Comparison of ENCODE assay signal across 22 mouse cellular contexts in the genomic region with DNA sequence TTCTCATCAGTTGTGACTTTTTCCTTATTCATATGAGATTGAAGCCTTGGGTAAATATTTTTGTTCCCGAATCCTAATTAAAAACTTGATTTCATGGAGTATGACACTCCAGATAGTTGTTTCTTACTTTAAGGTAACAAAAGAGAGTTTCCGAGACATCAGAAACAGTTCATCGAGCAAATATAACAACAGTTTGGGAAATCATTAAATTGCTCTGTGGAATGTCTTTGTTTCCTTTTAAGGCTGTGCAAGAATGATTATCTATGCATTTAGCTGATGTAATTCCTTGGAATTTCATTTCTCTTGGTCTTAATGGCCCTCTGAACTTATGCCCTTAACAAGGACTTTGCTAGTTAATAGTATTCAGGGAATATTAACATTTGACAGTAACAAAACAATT.
DNase-seq lines count a peak whose midpoint lies in the region; ATAC-seq and TF ChIP-seq lines count a peak whose summit lies in the region.
"Had no signal": no experiment of that assay in that cellular context is flagged by ENCODE, and none has a peak within 500 bp of the region (broad histone marks: within the 10 kb centered on the region; RNA-seq: fewer than 3 reads in every experiment).

No protein-coding gene starts in this region.

- in situ Hi-C loops in Patski (cut with MboI; ENCODE audit: low pct_unique_long_range_greater_than_20kb) = no loop called here

- no peaks in the 10 kb centered on the region for H3K36me3 ChIP-seq in embryonic facial prominence, embryonic 14.5 days (ENCODE audit: control insufficient read depth, insufficient read depth, low read length)
- H3K36me3 ChIP-seq in embryonic facial prominence, embryonic 10.5 days (replicated peaks) = no peaks in the 10 kb centered on the region
- no peaks in the 10 kb centered on the region for H3K36me3 ChIP-seq in forebrain, embryonic 11.5 days (ENCODE audit: control insufficient read depth, insufficient read depth, low read length)
- H3K36me3 ChIP-seq: embryonic facial prominence, embryonic 13.5 days; forebrain, embryonic 12.5 days; G1E had no signal

- H3K27me3 ChIP-seq in embryonic facial prominence, embryonic 14.5 days (replicated peaks; ENCODE audit: control insufficient read depth, insufficient read depth, low read length) = no peaks in the 10 kb centered on the region
- H3K27me3 ChIP-seq in embryonic facial prominence, embryonic 10.5 days (replicated peaks; ENCODE audit: low read depth, poor library complexity, severe bottlenecking) = no peaks in the 10 kb centered on the region
- no peaks in the 10 kb centered on the region for H3K27me3 ChIP-seq in Patski
- no peaks in the 10 kb centered on the region for H3K27me3 ChIP-seq in forebrain, embryonic 11.5 days (ENCODE audit: control insufficient read depth, insufficient read depth, low read length)
- H3K27me3 ChIP-seq: CH12.LX; embryonic facial prominence, embryonic 13.5 days; forebrain, embryonic 12.5 days had no signal

- ATAC-seq in embryonic facial prominence, embryonic 14.5 days (ENCODE audit: low read depth) = no peak
- ATAC-seq in Patski = peak; percentile 36
- ATAC-seq in forebrain, embryonic 11.5 days (replicated peaks; ENCODE audit: low FRiP score) = no peak
- no peak for ATAC-seq in CD4-positive, CD25-positive, alpha-beta regulatory T cell, adult 4 months
- ATAC-seq: activated CD4-positive, CD25-positive, alpha-beta regulatory T cell, adult 4 months; forebrain, embryonic 14.5 days; forebrain, embryonic 16.5 days had no signal

- no peaks in the 10 kb centered on the region for H3K9me3 ChIP-seq in embryonic facial prominence, embryonic 14.5 days (ENCODE audit: control insufficient read depth, low read length)
- no peaks in the 10 kb centered on the region for H3K9me3 ChIP-seq in embryonic facial prominence, embryonic 10.5 days
- H3K9me3 ChIP-seq in forebrain, embryonic 11.5 days (ENCODE audit: control insufficient read depth, low read length) = no peaks in the 10 kb centered on the region
- H3K9me3 ChIP-seq: embryonic facial prominence, embryonic 13.5 days; forebrain, embryonic 12.5 days had no signal

- H3K27ac ChIP-seq in embryonic facial prominence, embryonic 14.5 days (replicated peaks; ENCODE audit: low read depth, low read length) = no peak overlapping the region
- no peak overlapping the region for H3K27ac ChIP-seq in embryonic facial prominence, embryonic 10.5 days (replicated peaks)
- no peak overlapping the region for H3K27ac ChIP-seq in forebrain, embryonic 11.5 days (ENCODE audit: low read depth, low read length)
- H3K27ac ChIP-seq: embryonic facial prominence, embryonic 13.5 days; forebrain, embryonic 12.5 days had no signal

- no peak for TF ChIP-seq CTCF in Patski (IDR thresholded peaks at IDR 0.05)

- no peak overlapping the region for H3K9ac ChIP-seq in embryonic facial prominence, embryonic 14.5 days (ENCODE audit: low read depth, low read length)
- no peak overlapping the region for H3K9ac ChIP-seq in forebrain, embryonic 11.5 days (ENCODE audit: low read length)
- H3K9ac ChIP-seq: embryonic facial prominence, embryonic 13.5 days; forebrain, embryonic 12.5 days had no signal

- CTCF ChIA-PET in Patski (lab: Charles Lee) = interaction anchor here (2.3 kb wide), 1 partner anchor 10 kb away, joined by 6 read pairs; no protein-coding TSS in a partner anchor

- peak; percentile 9 for DNase-seq in embryonic facial prominence, embryonic 14.5 days (ENCODE audit: low spot score)
- DNase-seq in embryonic facial prominence, embryonic 10.5 days (ENCODE audit: low spot score) = no peak
- DNase-seq in Muller cell, postnatal 12 days (ENCODE audit: inconsistent ontology term) = peak; percentile 69
- no peak for DNase-seq in Patski (ENCODE audit: low read depth, low spot score)
- DNase-seq in retina, postnatal 1 day = peak; percentile 51
- no peak for DNase-seq in forebrain, embryonic 11.5 days (ENCODE audit: low spot score)
- DNase-seq: adrenal gland, adult 8-10 months; adrenal gland, postnatal 14 days; adrenal gland, postnatal 36 days; cerebellum, adult 11-12 months; cerebellum, adult 2 months; cerebellum, adult 9-10 months; cerebellum, postnatal 10 days; cerebellum, postnatal 25 days had no signal

- POLR2A ChIA-PET in Patski (lab: Charles Lee) = no interaction called here

- no peak overlapping the region for H3K4me2 ChIP-seq in embryonic facial prominence, embryonic 14.5 days (ENCODE audit: low read depth, low read length)
- H3K4me2 ChIP-seq in forebrain, embryonic 11.5 days (ENCODE audit: low read depth, low read length, severe bottlenecking) = no peak overlapping the region
- H3K4me2 ChIP-seq: embryonic facial prominence, embryonic 13.5 days; forebrain, embryonic 12.5 days had no signal

- WGBS in embryonic facial prominence, embryonic 14.5 days = 67% methylated on average over 3 of the region's 3 CpGs
- WGBS in embryonic facial prominence, embryonic 10.5 days = 66% methylated on average over 3 of the region's 3 CpGs
- WGBS in forebrain, embryonic 11.5 days = 32% methylated on average over 3 of the region's 3 CpGs

- no peaks in the 10 kb centered on the region for H3K4me1 ChIP-seq in embryonic facial prominence, embryonic 14.5 days (ENCODE audit: control insufficient read depth, insufficient read depth, low read length)
- H3K4me1 ChIP-seq in embryonic facial prominence, embryonic 10.5 days = no peaks in the 10 kb centered on the region
- no peaks in the 10 kb centered on the region for H3K4me1 ChIP-seq in forebrain, embryonic 11.5 days (replicated peaks; ENCODE audit: control insufficient read depth, insufficient read depth, low read length)
- H3K4me1 ChIP-seq: embryonic facial prominence, embryonic 13.5 days; forebrain, embryonic 12.5 days had no signal

- H3K4me3 ChIP-seq in embryonic facial prominence, embryonic 14.5 days (ENCODE audit: low read depth, low read length) = no peak overlapping the region
- H3K4me3 ChIP-seq in embryonic facial prominence, embryonic 10.5 days = no peak overlapping the region
- no peak overlapping the region for H3K4me3 ChIP-seq in forebrain, embryonic 11.5 days (ENCODE audit: low read depth, low read length)
- H3K4me3 ChIP-seq: embryonic facial prominence, embryonic 13.5 days; forebrain, embryonic 12.5 days had no signal

Comparison
In these comparisons a context has a peak if more than half of its experiments do, and no peak if none do; other contexts are left out.
1. DNase-seq: peak in embryonic facial prominence, embryonic 14.5 days (single experiment), Muller cell, postnatal 12 days (single experiment) and retina, postnatal 1 day (single experiment); none in embryonic facial prominence, embryonic 10.5 days (single experiment), Patski (single experiment) and forebrain, embryonic 11.5 days (single experiment).